Mouse (Mus musculus) heart, embryonic 10.5 days (tissue): ENCODE measurements around the gene Heg1. TPM values are rescaled to one million over a fixed set of nuclear protein-coding genes. Genes with fewer than 3 reads are reported as not detected.
A peak's percentile ranks its signal among the peaks of the same experiment; 100 is the strongest.

ENCODE experiments used
- DNase-seq: peaks from one replicate; pipeline ENCODE4 v3.0.0-alpha.2; 2017; ENCODE audit warnings: low spot score
- H3K27ac ChIP-seq: fragments of 300-500 bp; sonication (generic); 2 replicates; pipeline ENCODE4 v1.5.1; 2016; ENCODE audit warnings: mild to moderate bottlenecking
- H3K27me3 ChIP-seq: fragments of 300-500 bp; sonication (generic); 2 replicates; pipeline ENCODE4 v1.6.1; 2016; ENCODE audit warnings: mild to moderate bottlenecking; ENCODE audit not compliant: poor library complexity, insufficient read depth, severe bottlenecking
- H3K36me3 ChIP-seq: fragments of 300-500 bp; sonication (generic); 2 replicates; pipeline ENCODE4 v1.6.1; 2016; ENCODE audit warnings: mild to moderate bottlenecking, moderate library complexity
- H3K4me1 ChIP-seq: fragments of 300-500 bp; sonication (generic); 2 replicates; pipeline ENCODE4 v1.6.1; 2016; ENCODE audit warnings: mild to moderate bottlenecking
- H3K4me3 ChIP-seq: fragments of 300-500 bp; sonication (generic); 2 replicates; pipeline ENCODE4 v1.5.1; 2016; ENCODE audit warnings: mild to moderate bottlenecking, moderate library complexity
- H3K9me3 ChIP-seq: fragments of 300-500 bp; sonication (generic); 2 replicates; pipeline ENCODE4 v1.6.1; 2016; ENCODE audit warnings: mild to moderate bottlenecking, moderate library complexity
- WGBS: fragments of 180-500 bp; shearing (Covaris S2); methylation state at CpG from one replicate; pipeline ENCODE4 v1.1.7; 2016; 5-methylcytosine and 5-hydroxymethylcytosine counted together
- polyA plus RNA-seq: library from polyadenylated mRNA; unstranded; fragments of >200 nt; fragmentation: Nextera tagmentation; extraction: Ambion mirVana; gene quantifications from 2 replicates; pipeline ENCODE4 v1.2.1, GENCODE M21; 2016

The Heg1 gene
- polyA plus RNA-seq, 1 experiment from 2014 or later, result 26.3 TPM

GRCm38 (mm10) chr16:33776766-33777529 lies 92.8 kb downstream of the Heg1 start:
- 78% methylated on average over 7 of the region's 7 CpGs for WGBS
- no peak overlapping the region for H3K4me3 ChIP-seq
- no peaks in the 10 kb centered on the region for H3K27me3 ChIP-seq
- DNase-seq, result no peak
- H3K9me3 ChIP-seq, result no peaks in the 10 kb centered on the region
- H3K27ac ChIP-seq, result no peak overlapping the region
- H3K4me1 ChIP-seq, result peaks cover 7% of the 10 kb centered on the region; the same call in 1 of the 2 replicates
- no peaks in the 10 kb centered on the region for H3K36me3 ChIP-seq

DNA sequence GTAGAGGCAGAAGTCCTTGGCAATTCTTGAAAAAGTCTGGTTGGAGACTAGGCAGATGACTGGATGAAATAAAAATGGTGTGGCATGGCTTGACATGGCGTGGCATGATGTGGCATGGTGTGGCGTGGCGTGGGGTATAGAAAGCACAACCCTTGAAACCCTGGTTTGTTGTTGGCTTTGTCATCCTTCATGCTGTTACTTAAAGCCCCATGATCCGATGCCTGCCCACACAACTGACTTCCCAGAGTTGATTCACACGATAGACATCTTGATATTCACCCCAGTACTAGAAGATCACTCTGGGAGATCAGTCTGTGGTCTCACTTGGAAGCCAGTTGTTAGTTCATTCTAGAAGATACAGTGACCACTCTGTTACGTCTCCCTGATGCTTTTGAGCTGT lies 93.4 kb downstream of the Heg1 start:
- H3K9me3 ChIP-seq, result no peaks in the 10 kb centered on the region
- 87% methylated on average over 6 of the region's 6 CpGs for WGBS
- no peak overlapping the region for H3K27ac ChIP-seq
- peaks cover 14% of the 10 kb centered on the region; the same call in 1 of the 2 replicates for H3K4me1 ChIP-seq
- no peaks in the 10 kb centered on the region for H3K36me3 ChIP-seq
- no peak overlapping the region for H3K4me3 ChIP-seq
- no peak for DNase-seq
- H3K27me3 ChIP-seq, result no peaks in the 10 kb centered on the region

DNA sequence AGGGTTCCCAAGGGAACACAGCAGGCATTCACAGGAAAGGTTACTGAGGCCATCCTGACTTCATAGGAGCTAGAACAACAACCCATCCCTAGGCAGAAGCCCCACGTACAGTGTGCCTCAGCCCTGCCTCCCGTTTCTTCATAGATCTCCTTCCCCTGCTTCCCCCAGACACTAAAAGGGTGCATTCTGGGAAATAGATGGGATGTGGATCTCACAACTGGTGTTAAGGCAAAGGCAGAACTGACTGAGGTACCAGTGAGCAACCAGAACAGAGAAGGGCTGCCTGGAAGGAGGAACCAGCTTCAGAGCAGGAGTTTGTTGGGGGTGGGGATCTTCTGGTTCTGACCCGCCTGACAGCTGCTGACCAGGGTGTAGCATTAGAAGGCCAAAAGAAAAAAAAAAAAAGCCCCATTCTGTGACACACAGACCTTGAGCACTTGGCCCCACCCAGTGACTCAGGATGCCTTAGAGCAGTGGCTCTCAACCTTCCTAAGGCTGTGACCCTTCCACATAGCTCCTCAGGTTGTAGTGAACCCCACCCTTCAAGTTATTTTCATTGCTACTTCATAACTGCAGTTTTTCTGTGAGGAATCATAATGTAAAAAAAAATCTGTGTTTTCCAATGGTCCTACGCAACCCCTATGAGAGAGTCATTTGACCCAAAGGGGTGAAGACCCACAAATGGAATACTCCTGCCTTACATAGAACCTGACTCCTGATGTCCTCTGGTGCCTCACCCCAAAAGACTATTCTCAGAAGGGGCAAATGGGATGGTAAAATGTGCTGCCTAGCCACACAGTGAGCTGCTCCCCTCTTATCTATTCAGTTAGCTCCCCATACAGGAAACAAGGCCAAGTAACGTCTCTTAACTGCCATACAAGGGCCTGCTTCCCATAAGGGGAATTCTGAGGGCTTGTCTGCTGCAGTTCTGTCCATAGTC lies 97.9 kb downstream of the Heg1 start:
- WGBS, result 57% methylated on average over 5 of the region's 5 CpGs
- H3K27me3 ChIP-seq, result no peaks in the 10 kb centered on the region
- H3K4me1 ChIP-seq, result peaks cover 17% of the 10 kb centered on the region
- no peak for DNase-seq
- H3K36me3 ChIP-seq, result no peaks in the 10 kb centered on the region
- H3K9me3 ChIP-seq, result no peaks in the 10 kb centered on the region
- H3K27ac ChIP-seq, result no peak overlapping the region; the same call in 1 of the 2 replicates
- no peak overlapping the region for H3K4me3 ChIP-seq

DNA sequence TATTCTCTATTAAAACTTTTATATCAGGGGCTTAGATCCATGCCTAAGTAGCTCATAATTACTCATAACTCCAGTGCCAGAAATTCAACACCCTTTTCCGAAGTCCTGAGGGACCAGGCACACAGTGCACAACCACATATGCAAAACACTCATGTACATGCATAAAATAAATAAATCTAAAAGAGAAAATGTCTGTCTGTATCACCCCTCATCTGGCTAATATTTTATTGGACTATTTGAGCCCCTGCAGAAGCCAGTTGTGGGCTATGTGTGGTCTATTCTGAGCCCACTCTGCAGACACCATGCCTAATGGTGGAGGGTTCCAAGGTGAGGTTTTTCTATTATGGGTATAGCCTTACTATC lies 98.5 kb downstream of the Heg1 start:
- peaks cover 21% of the 10 kb centered on the region for H3K4me1 ChIP-seq
- H3K4me3 ChIP-seq, result no peak overlapping the region
- H3K27me3 ChIP-seq, result no peaks in the 10 kb centered on the region
- WGBS, result 91% methylated on average over 1 of the region's 1 CpGs
- H3K9me3 ChIP-seq, result no peaks in the 10 kb centered on the region
- H3K36me3 ChIP-seq, result no peaks in the 10 kb centered on the region
- no peak overlapping the region; the same call in 1 of the 2 replicates for H3K27ac ChIP-seq
- no peak for DNase-seq

- DNase-seq, result no peak
- Histone ChIP-seq H3K4me3 (no peak overlapping the region), H3K9me3 (no peaks in the 10 kb centered on the region), H3K27me3 (no peaks in the 10 kb centered on the region), H3K27ac (no peak overlapping the region), H3K4me1 (peaks cover 21% of the 10 kb centered on the region), H3K36me3 (no peaks in the 10 kb centered on the region)
- 75% methylated on average over 1 of the region's 1 CpGs for WGBS
Measured at GRCm38 (mm10) chr16:33784547-33784946, 100.4 kb downstream of the Heg1 start.

DNA sequence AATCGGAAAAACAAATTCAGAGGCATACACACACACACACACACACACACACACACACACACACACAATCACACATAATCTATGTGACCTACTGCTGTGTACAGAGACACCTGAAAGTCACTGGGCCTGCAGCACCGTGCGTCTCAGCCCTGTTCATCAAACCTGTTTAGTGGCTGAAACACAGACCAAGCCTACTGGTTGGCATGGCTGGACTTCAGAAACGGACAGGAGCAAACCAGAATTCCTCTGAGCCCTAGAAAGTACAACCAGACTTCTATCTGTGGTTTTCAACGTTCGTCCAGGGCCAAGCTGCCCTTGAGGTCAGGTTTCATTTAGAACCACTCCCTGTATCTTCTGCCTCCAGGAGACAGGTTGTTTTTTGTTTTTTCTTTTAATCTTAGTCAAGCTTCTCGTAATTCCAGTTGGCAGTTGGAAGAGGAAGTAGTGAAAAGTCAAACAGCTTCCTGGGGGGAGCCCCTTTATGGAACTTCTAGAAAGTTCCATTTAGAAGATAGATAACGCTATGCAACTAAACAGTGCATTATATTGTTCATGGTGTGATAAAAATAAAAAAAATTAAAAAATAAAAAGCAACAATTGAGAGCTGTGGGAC lies 101.0 kb downstream of the Heg1 start:
- 69% methylated on average over 8 of the region's 8 CpGs for WGBS
- Histone ChIP-seq H3K9me3 (no peaks in the 10 kb centered on the region), H3K27me3 (no peaks in the 10 kb centered on the region), H3K4me3 (no peak overlapping the region), H3K4me1 (peaks cover 21% of the 10 kb centered on the region), H3K27ac (no peak overlapping the region), H3K36me3 (no peaks in the 10 kb centered on the region)
- DNase-seq, result no peak

- DNase-seq, result no peak
- peaks cover 20% of the 10 kb centered on the region for H3K4me1 ChIP-seq
- no peak overlapping the region for H3K4me3 ChIP-seq
- H3K27ac ChIP-seq, result peak overlapping the region; percentile 17; the same call in 1 of the 2 replicates
- no peaks in the 10 kb centered on the region for H3K9me3 ChIP-seq
- H3K27me3 ChIP-seq, result no peaks in the 10 kb centered on the region
- no peaks in the 10 kb centered on the region for H3K36me3 ChIP-seq
- 65% methylated on average over 7 of the region's 7 CpGs for WGBS
Measured at GRCm38 (mm10) chr16:33786657-33787390, 102.7 kb downstream of the Heg1 start.

GRCm38 (mm10) chr16:33793846-33794791 lies 109.9 kb downstream of the Heg1 start, which contains the start of gene Muc13:
Gene Muc13, plus strand, starts transcription at chr16:33794037.
- WGBS, result 76% methylated on average over 10 of the region's 10 CpGs
- no peak for DNase-seq
- no peaks in the 10 kb centered on the region for H3K27me3 ChIP-seq
- H3K4me1 ChIP-seq, result no peaks in the 10 kb centered on the region
- no peak within 1 kb of the TSS for H3K4me3 ChIP-seq
- H3K36me3 ChIP-seq, result no peaks in the 10 kb centered on the region
- H3K27ac ChIP-seq, result no peak within 1 kb of the TSS
- no peaks in the 10 kb centered on the region for H3K9me3 ChIP-seq

- DNase-seq, result no peak
- no peak overlapping the region for H3K4me3 ChIP-seq
- H3K27ac ChIP-seq, result no peak overlapping the region
- no peaks in the 10 kb centered on the region for H3K36me3 ChIP-seq
- no peaks in the 10 kb centered on the region for H3K27me3 ChIP-seq
- no peaks in the 10 kb centered on the region for H3K4me1 ChIP-seq
- WGBS, result 78% methylated on average over 4 of the region's 4 CpGs
- no peaks in the 10 kb centered on the region for H3K9me3 ChIP-seq
Measured at GRCm38 (mm10) chr16:33795106-33795505, 110.9 kb downstream of the Heg1 start.

DNA sequence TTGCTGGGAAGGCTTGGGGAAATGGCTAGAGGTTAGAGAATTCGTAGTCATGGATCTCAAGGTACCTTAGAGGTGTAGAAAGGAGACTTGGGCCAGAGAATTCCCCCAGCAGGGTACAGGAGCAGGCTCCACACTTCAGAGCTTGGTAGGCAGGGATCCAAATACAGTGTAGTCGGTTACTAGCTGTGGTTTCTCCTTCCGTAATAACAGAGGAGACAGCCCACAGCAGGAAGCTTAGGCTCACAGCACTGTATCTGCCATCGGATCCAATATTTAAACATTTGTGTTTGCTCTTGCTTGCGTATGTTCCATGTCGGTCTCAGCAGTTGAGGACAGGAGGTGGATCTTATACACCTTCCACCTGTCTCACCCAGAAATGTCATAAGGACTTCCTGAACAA lies 111.7 kb downstream of the Heg1 start:
- no peak for DNase-seq
- no peaks in the 10 kb centered on the region for H3K36me3 ChIP-seq
- WGBS, result 82% methylated on average over 6 of the region's 6 CpGs
- H3K4me1 ChIP-seq, result no peaks in the 10 kb centered on the region
- no peak overlapping the region for H3K27ac ChIP-seq
- no peak overlapping the region for H3K4me3 ChIP-seq
- H3K27me3 ChIP-seq, result no peaks in the 10 kb centered on the region
- no peaks in the 10 kb centered on the region for H3K9me3 ChIP-seq

- DNase-seq, result no peak
- Histone ChIP-seq H3K9me3 (no peaks in the 10 kb centered on the region), H3K36me3 (no peaks in the 10 kb centered on the region), H3K27ac (no peak overlapping the region), H3K4me1 (no peaks in the 10 kb centered on the region), H3K4me3 (no peak overlapping the region), H3K27me3 (no peaks in the 10 kb centered on the region)
- WGBS, result 72% methylated on average over 3 of the region's 3 CpGs
Measured at GRCm38 (mm10) chr16:33796756-33797155, 112.6 kb downstream of the Heg1 start.
